Mouse (Mus musculus) heart, embryonic 10.5 days (tissue): ENCODE data around the gene C5ar1. TPM values are rescaled to one million over a fixed set of nuclear protein-coding genes. Genes with fewer than 3 reads are reported as not detected.
"Not testable (repeated sequence)": the region's sequence is repeated elsewhere in the genome, so short reads cannot be mapped to it uniquely, and the experiment has no call there.

ENCODE experiments used
- DNase-seq: peaks from one replicate; pipeline ENCODE4 v3.0.0-alpha.2; 2017; ENCODE audit warnings: low spot score
- H3K27ac ChIP-seq: fragments of 300-500 bp; sonication (generic); 2 replicates; pipeline ENCODE4 v1.5.1; 2016; ENCODE audit warnings: mild to moderate bottlenecking
- H3K27me3 ChIP-seq: fragments of 300-500 bp; sonication (generic); 2 replicates; pipeline ENCODE4 v1.6.1; 2016; ENCODE audit warnings: mild to moderate bottlenecking; ENCODE audit not compliant: poor library complexity, insufficient read depth, severe bottlenecking
- H3K36me3 ChIP-seq: fragments of 300-500 bp; sonication (generic); 2 replicates; pipeline ENCODE4 v1.6.1; 2016; ENCODE audit warnings: mild to moderate bottlenecking, moderate library complexity
- H3K4me1 ChIP-seq: fragments of 300-500 bp; sonication (generic); 2 replicates; pipeline ENCODE4 v1.6.1; 2016; ENCODE audit warnings: mild to moderate bottlenecking
- H3K4me3 ChIP-seq: fragments of 300-500 bp; sonication (generic); 2 replicates; pipeline ENCODE4 v1.5.1; 2016; ENCODE audit warnings: mild to moderate bottlenecking, moderate library complexity
- H3K9me3 ChIP-seq: fragments of 300-500 bp; sonication (generic); 2 replicates; pipeline ENCODE4 v1.6.1; 2016; ENCODE audit warnings: mild to moderate bottlenecking, moderate library complexity
- WGBS: fragments of 180-500 bp; shearing (Covaris S2); methylation state at CpG from one replicate; pipeline ENCODE4 v1.1.7; 2016; 5-methylcytosine and 5-hydroxymethylcytosine counted together
- polyA plus RNA-seq: library from polyadenylated mRNA; unstranded; fragments of >200 nt; fragmentation: Nextera tagmentation; extraction: Ambion mirVana; gene quantifications from 2 replicates; pipeline ENCODE4 v1.2.1, GENCODE M21; 2016

C5ar1 gene
- 0.31 and 1.0 TPM in 2 replicates for polyA plus RNA-seq

GRCm38 (mm10) chr7:16259110-16259590, at the start of gene C5ar1:
TSS of gene C5ar1 (minus strand) at chr7:16259540.
- H3K9me3 ChIP-seq: no peaks in the 10 kb centered on the region
- no peaks in the 10 kb centered on the region for H3K27me3 ChIP-seq
- no peak for DNase-seq
- H3K4me1 ChIP-seq: no peaks in the 10 kb centered on the region
- no peak within 1 kb of the TSS for H3K27ac ChIP-seq
- no peak within 1 kb of the TSS for H3K4me3 ChIP-seq
- H3K36me3 ChIP-seq: no peaks in the 10 kb centered on the region
- 83% methylated on average over 5 of the region's 5 CpGs for WGBS

- WGBS: 46% methylated on average over 16 of the region's 16 CpGs
- Histone ChIP-seq H3K4me1 (peaks cover 55% of the 10 kb centered on the region), H3K27ac (peak overlapping the region; percentile 98), H3K4me3 (peak overlapping the region; percentile 94), H3K36me3 (no peaks in the 10 kb centered on the region), H3K9me3 (no peaks in the 10 kb centered on the region), H3K27me3 (no peaks in the 10 kb centered on the region)
- peak; percentile 75 for DNase-seq
These were observed 49.4 kb upstream of the C5ar1 start for GRCm38 (mm10) chr7:16308555-16309317.

DNA sequence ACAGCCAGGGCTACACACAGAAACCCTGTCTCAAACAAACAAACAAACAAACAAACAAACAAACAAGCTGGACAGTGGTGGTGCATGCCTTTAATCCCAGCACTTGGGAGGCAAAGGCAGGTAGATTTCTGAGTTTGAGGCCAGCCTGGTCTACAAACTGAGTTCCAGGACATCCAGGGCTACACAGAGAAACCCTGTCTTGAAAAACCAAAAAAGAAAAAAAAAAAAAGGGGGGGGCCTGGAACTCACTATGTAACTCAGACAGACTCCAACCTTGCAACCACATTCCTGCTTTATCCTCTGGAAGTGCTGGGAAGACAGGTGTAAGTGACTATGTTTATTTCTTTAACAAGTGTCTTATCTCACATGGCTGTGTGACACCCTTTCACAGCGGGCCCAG, 48.8 kb upstream of the C5ar1 start, which contains the start of gene Bbc3:
TSS of gene Bbc3 (plus strand) at position 301 of the 400 bp plus-strand sequence.
- DNase-seq, H3K9me3 ChIP-seq, H3K36me3 ChIP-seq, H3K27me3 ChIP-seq: not testable (repeated sequence)
- H3K27ac ChIP-seq: peak within 1 kb of the TSS; percentile 98
- H3K4me1 ChIP-seq: peaks cover 48% of the 10 kb centered on the region
- peak within 1 kb of the TSS; percentile 94 for H3K4me3 ChIP-seq
- WGBS: 35% methylated on average over 1 of the region's 1 CpGs

- not testable (repeated sequence) for DNase-seq, H3K27me3 ChIP-seq, H3K27ac ChIP-seq, H3K4me3 ChIP-seq, H3K36me3 ChIP-seq, H3K9me3 ChIP-seq
- peaks cover 39% of the 10 kb centered on the region for H3K4me1 ChIP-seq
- 72% methylated on average over 6 of the region's 6 CpGs for WGBS
These were observed 47.8 kb upstream of the C5ar1 start for GRCm38 (mm10) chr7:16307141-16307540.

- H3K4me3 ChIP-seq: peak overlapping the region; percentile 62
- H3K27me3 ChIP-seq: no peaks in the 10 kb centered on the region
- H3K9me3 ChIP-seq: no peaks in the 10 kb centered on the region
- WGBS: under 1% methylated on average over 52 of the region's 52 CpGs
- peak; percentile 93 for DNase-seq
- peak overlapping the region; percentile 79 for H3K27ac ChIP-seq
- peaks cover 37% of the 10 kb centered on the region for H3K4me1 ChIP-seq
- H3K36me3 ChIP-seq: no peaks in the 10 kb centered on the region
These were observed 40.2 kb upstream of the C5ar1 start for GRCm38 (mm10) chr7:16299419-16300035.

GRCm38 (mm10) chr7:16298927-16299326, 39.6 kb upstream of the C5ar1 start:
- no peak for DNase-seq
- Histone ChIP-seq H3K4me3 (0 out of 2 replicates have a peak overlapping the region, but pooled peaks have one; percentile 62), H3K4me1 (peaks cover 37% of the 10 kb centered on the region), H3K27ac (no peak overlapping the region; the same call in 1 of the 2 replicates), H3K36me3 (no peaks in the 10 kb centered on the region), H3K27me3 (no peaks in the 10 kb centered on the region), H3K9me3 (no peaks in the 10 kb centered on the region)
- 73% methylated on average over 5 of the region's 5 CpGs for WGBS

DNA sequence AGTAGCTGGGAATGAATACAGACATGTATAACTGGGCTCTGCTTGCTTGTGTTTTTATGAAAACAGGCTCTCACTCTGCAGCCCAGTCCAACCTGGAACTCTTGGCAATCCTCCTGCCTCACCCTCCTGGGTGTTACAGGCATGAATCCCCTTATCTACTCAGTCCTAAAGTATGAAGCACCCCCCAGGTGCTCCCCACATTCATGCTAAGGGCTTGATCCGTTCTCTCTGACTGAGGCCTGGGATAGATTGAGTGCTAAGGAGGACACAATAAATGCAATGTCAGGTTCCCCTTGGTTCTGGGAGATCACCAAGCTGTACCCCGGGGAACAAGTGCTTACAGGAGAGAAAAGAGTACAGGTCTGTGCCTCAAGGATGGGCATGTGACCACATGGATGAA, 38.3 kb upstream of the C5ar1 start:
- DNase-seq: no peak
- H3K4me1 ChIP-seq: peaks cover 37% of the 10 kb centered on the region
- WGBS: 60% methylated on average over 2 of the region's 2 CpGs
- H3K27me3 ChIP-seq: no peaks in the 10 kb centered on the region
- no peak overlapping the region for H3K4me3 ChIP-seq
- no peak overlapping the region for H3K27ac ChIP-seq
- no peaks in the 10 kb centered on the region for H3K36me3 ChIP-seq
- no peaks in the 10 kb centered on the region for H3K9me3 ChIP-seq

GRCm38 (mm10) chr7:16296766-16297390, 37.5 kb upstream of the C5ar1 start:
- no peaks in the 10 kb centered on the region for H3K9me3 ChIP-seq
- peak; percentile 96 for DNase-seq
- H3K36me3 ChIP-seq: no peaks in the 10 kb centered on the region
- peak overlapping the region; percentile 88 for H3K27ac ChIP-seq
- under 1% methylated on average over 22 of the region's 22 CpGs for WGBS
- peaks cover 37% of the 10 kb centered on the region for H3K4me1 ChIP-seq
- H3K4me3 ChIP-seq: peak overlapping the region; percentile 59
- H3K27me3 ChIP-seq: no peaks in the 10 kb centered on the region

GRCm38 (mm10) chr7:16296146-16296545, 36.8 kb upstream of the C5ar1 start:
- 29% methylated on average over 2 of the region's 2 CpGs for WGBS
- Histone ChIP-seq H3K9me3 (no peaks in the 10 kb centered on the region), H3K4me3 (peak overlapping the region; percentile 64; the same call in 1 of the 2 replicates), H3K27me3 (no peaks in the 10 kb centered on the region), H3K4me1 (peaks cover 37% of the 10 kb centered on the region), H3K27ac (peak overlapping the region; percentile 88; the same call in 1 of the 2 replicates), H3K36me3 (no peaks in the 10 kb centered on the region)
- DNase-seq: no peak

DNA sequence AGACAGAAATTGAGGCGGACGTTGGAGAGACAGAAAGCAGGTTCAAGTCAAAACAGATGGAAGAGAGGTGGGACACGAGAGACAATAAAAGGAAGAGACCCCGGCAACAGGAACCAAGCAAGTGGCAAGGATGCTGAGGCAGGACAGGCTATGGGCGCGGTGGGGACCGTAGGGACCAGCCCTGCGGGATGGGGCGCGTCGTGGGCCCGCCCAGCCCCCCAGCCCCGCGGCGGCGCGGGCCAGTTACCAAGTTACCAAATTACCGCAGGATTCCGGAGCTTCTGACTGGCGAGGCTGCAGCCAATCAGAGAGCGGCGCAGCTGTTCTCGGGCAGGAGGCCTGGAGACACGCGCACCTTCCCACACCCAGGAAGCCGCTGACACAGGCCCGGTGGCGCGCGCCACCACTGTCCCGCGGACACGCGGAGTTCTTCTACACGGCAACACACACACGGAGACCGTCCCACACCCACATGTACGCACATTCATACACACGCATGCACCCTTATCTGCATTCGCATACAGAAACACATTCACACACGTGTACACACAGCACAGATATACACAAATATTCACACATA, 36.1 kb upstream of the C5ar1 start:
- H3K27ac ChIP-seq: peak overlapping the region; percentile 88
- H3K36me3 ChIP-seq: no peaks in the 10 kb centered on the region
- H3K9me3 ChIP-seq: no peaks in the 10 kb centered on the region
- peak overlapping the region; percentile 64 for H3K4me3 ChIP-seq
- H3K4me1 ChIP-seq: peaks cover 37% of the 10 kb centered on the region
- WGBS: 2% methylated on average over 41 of the region's 41 CpGs
- peak; percentile 94 for DNase-seq
- no peaks in the 10 kb centered on the region for H3K27me3 ChIP-seq

GRCm38 (mm10) chr7:16294837-16295236, 35.5 kb upstream of the C5ar1 start:
- H3K27me3 ChIP-seq: no peaks in the 10 kb centered on the region
- H3K9me3 ChIP-seq: no peaks in the 10 kb centered on the region
- WGBS: 0% methylated on average over 23 of the region's 23 CpGs
- peak; percentile 97 for DNase-seq
- H3K4me1 ChIP-seq: peaks cover 33% of the 10 kb centered on the region
- H3K27ac ChIP-seq: peak overlapping the region; percentile 88
- H3K36me3 ChIP-seq: no peaks in the 10 kb centered on the region
- peak overlapping the region; percentile 64 for H3K4me3 ChIP-seq

GRCm38 (mm10) chr7:16294346-16294745, 35.0 kb upstream of the C5ar1 start:
- Histone ChIP-seq H3K9me3 (no peaks in the 10 kb centered on the region), H3K4me3 (peak overlapping the region; percentile 64; the same call in 1 of the 2 replicates), H3K36me3 (no peaks in the 10 kb centered on the region), H3K4me1 (peaks cover 28% of the 10 kb centered on the region), H3K27ac (peak overlapping the region; percentile 88), H3K27me3 (no peaks in the 10 kb centered on the region)
- peak; percentile 81 for DNase-seq
- 27% methylated on average over 4 of the region's 4 CpGs for WGBS
